Mouse (Mus musculus) MEL (cell line): ENCODE results near the gene Prkar2a. TPM values are rescaled to one million over a fixed set of nuclear protein-coding genes. Genes with fewer than 3 reads are reported as not detected.

Source experiments
- DNase-seq: peaks from one replicate; pipeline ENCODE4 v3.0.0; 2011; ENCODE audit warnings: low read depth, low spot score
- H3K27ac ChIP-seq: 2 replicates; pipeline ENCODE4 v1.5.1; 2012; ENCODE audit warnings: low read depth, mild to moderate bottlenecking, control low read depth, low read length, moderate library complexity; ENCODE audit not compliant: control insufficient read depth
- H3K27me3 ChIP-seq, 2 experiments: fragments of 150-350 bp in 1 of 2; sonication (generic) in 1 of 2; 2 replicates each; pipeline ENCODE4 v1.6.1; 2012; ENCODE audit warnings: low read length in 2 of 2, mild to moderate bottlenecking in 2 of 2, improper control_type of control experiment in 1 of 2, moderate library complexity in 1 of 2; ENCODE audit not compliant: insufficient read depth in 2 of 2, control insufficient read depth in 1 of 2
- H3K36me3 ChIP-seq, 2 experiments: 2 replicates each; pipeline ENCODE4 v1.6.1; 2012 to 2014; ENCODE audit warnings: low read length in 2 of 2, improper control_type of control experiment in 1 of 2, inconsistent platforms in 1 of 2, mild to moderate bottlenecking in 1 of 2; ENCODE audit not compliant: insufficient read depth in 2 of 2, control insufficient read depth in 1 of 2
- H3K4me1 ChIP-seq, 2 experiments: fragments of 150-350 bp in 1 of 2; sonication (generic) in 1 of 2; 2 replicates each; pipeline ENCODE4 v1.6.1; 2012; ENCODE audit warnings: low read length in 2 of 2, improper control_type of control experiment in 1 of 2, mild to moderate bottlenecking in 1 of 2; ENCODE audit not compliant: insufficient read depth in 2 of 2, control insufficient read depth in 1 of 2
- H3K4me3 ChIP-seq, 2 experiments: fragments of 150-350 bp in 1 of 2; sonication (generic) in 1 of 2; 2 replicates each; pipeline ENCODE4 v1.5.1; 2012; ENCODE audit warnings: low read depth in 2 of 2, low read length in 2 of 2, mild to moderate bottlenecking in 2 of 2, moderate library complexity in 2 of 2, control low read depth in 1 of 2, improper control_type of control experiment in 1 of 2; ENCODE audit not compliant: control insufficient read depth in 1 of 2, insufficient read depth in 1 of 2
- H3K79me2 ChIP-seq: 2 replicates; pipeline ENCODE4 v1.6.1; 2012; ENCODE audit warnings: mild to moderate bottlenecking, low read length, moderate library complexity; ENCODE audit not compliant: control insufficient read depth, poor library complexity, insufficient read depth
- H3K9ac ChIP-seq: 2 replicates; pipeline ENCODE4 v1.6.1; 2012; ENCODE audit warnings: low read depth, mild to moderate bottlenecking, control low read depth, low read length, moderate library complexity; ENCODE audit not compliant: control insufficient read depth, poor library complexity, severe bottlenecking
- H3K9me3 ChIP-seq: fragments of 150-350 bp; sonication (generic); replicated peaks from 2 replicates; pipeline ENCODE4 v1.6.1; 2012; ENCODE audit warnings: mild to moderate bottlenecking, low read length, improper control_type of control experiment, moderate library complexity; ENCODE audit not compliant: insufficient read depth
- CTCF ChIP-seq, 3 experiments: IDR thresholded peaks in 2 of 3; conservative IDR thresholded peaks in 1 of 3; 2 replicates each; pipeline ENCODE4 v1.5.1; 2011 to 2012; ENCODE audit warnings: low read length in 3 of 3, low read depth in 2 of 3, mild to moderate bottlenecking in 2 of 3, improper control_type of control experiment in 1 of 3, inconsistent platforms in 1 of 3, mixed read lengths in 1 of 3, moderate library complexity in 1 of 3; ENCODE audit not compliant: control insufficient read depth in 1 of 3, insufficient read depth in 1 of 3, poor library complexity in 1 of 3, severe bottlenecking in 1 of 3
- E2F4 ChIP-seq: IDR thresholded peaks from 2 replicates; pipeline ENCODE4 v1.6.1; 2011; ENCODE audit warnings: low read depth, low read length, improper control_type of control experiment, borderline replicate concordance
- ELF1 ChIP-seq: IDR thresholded peaks from 2 replicates; pipeline ENCODE4 v1.6.1; 2014; ENCODE audit warnings: low read depth, mild to moderate bottlenecking, inconsistent platforms, low read length, improper control_type of control experiment, moderate library complexity
- ETS1 ChIP-seq: IDR thresholded peaks from 2 replicates; pipeline ENCODE4 v1.6.1; 2012; ENCODE audit warnings: low read depth, mild to moderate bottlenecking, inconsistent platforms, low read length, improper control_type of control experiment, moderate library complexity
- JUND ChIP-seq: IDR thresholded peaks from 2 replicates; pipeline ENCODE4 v1.6.1; 2011; ENCODE audit warnings: low read depth, mild to moderate bottlenecking, improper control_type of control experiment, low read length
- MAFK ChIP-seq: IDR thresholded peaks from 2 replicates; pipeline ENCODE4 v1.6.1; 2011; ENCODE audit warnings: low read depth, mild to moderate bottlenecking, low read length, improper control_type of control experiment, borderline replicate concordance
- MAZ ChIP-seq: IDR thresholded peaks from 2 replicates; pipeline ENCODE4 v1.6.1; 2012; ENCODE audit warnings: low read depth, mild to moderate bottlenecking, inconsistent platforms, low read length, improper control_type of control experiment
- RAD21 ChIP-seq: IDR thresholded peaks from 2 replicates; pipeline ENCODE4 v1.6.1; 2011; ENCODE audit warnings: mild to moderate bottlenecking, low read depth, low read length, improper control_type of control experiment
- SIN3A ChIP-seq: IDR thresholded peaks from 2 replicates; pipeline ENCODE4 v1.6.1; 2012; ENCODE audit warnings: low read length, improper control_type of control experiment, inconsistent platforms
- SMC3 ChIP-seq: IDR thresholded peaks from 2 replicates; pipeline ENCODE4 v1.6.1; 2011; ENCODE audit warnings: low read depth, low read length, improper control_type of control experiment
- UBTF ChIP-seq: IDR thresholded peaks from 2 replicates; pipeline ENCODE4 v1.6.1; 2012; ENCODE audit warnings: low read depth, mild to moderate bottlenecking, inconsistent platforms, low read length, improper control_type of control experiment, moderate library complexity, borderline replicate concordance; ENCODE audit not compliant: insufficient read depth
- USF1 ChIP-seq: IDR thresholded peaks from 2 replicates; pipeline ENCODE4 v1.6.1; 2014; ENCODE audit warnings: low read depth, mild to moderate bottlenecking, inconsistent platforms, low read length, improper control_type of control experiment, moderate library complexity
- ZNF384 ChIP-seq: IDR thresholded peaks from 2 replicates; pipeline ENCODE4 v1.6.1; 2012; ENCODE audit warnings: low read depth, mild to moderate bottlenecking, inconsistent platforms, low read length, improper control_type of control experiment
- polyA plus RNA-seq, 2 experiments: library from polyadenylated mRNA; stranded (reverse) in 1 of 2; unstranded in 1 of 2; fragments of >175 nt in 1 of 2; fragments of >200 nt in 1 of 2; gene quantifications; 2 replicates each; pipeline versions ENCODE4 v1.2.1 to v1.2.4; 2012; ENCODE audit warnings: low replicate concordance in 2 of 2, low read depth in 1 of 2; ENCODE audit not compliant: insufficient read length in 2 of 2, insufficient read depth in 1 of 2, missing spikeins in 1 of 2
- total RNA-seq: library from RNA; depleted of rRNA; stranded (reverse); fragments of 300-350 nt; gene quantifications from 2 replicates; pipeline ENCODE4 v1.2.3, GENCODE M21; 2012; rRNA removed

Gene Prkar2a
- total and polyA plus RNA-seq, 3 experiments = 22.4 to 230 (median 87.9) TPM

DNA sequence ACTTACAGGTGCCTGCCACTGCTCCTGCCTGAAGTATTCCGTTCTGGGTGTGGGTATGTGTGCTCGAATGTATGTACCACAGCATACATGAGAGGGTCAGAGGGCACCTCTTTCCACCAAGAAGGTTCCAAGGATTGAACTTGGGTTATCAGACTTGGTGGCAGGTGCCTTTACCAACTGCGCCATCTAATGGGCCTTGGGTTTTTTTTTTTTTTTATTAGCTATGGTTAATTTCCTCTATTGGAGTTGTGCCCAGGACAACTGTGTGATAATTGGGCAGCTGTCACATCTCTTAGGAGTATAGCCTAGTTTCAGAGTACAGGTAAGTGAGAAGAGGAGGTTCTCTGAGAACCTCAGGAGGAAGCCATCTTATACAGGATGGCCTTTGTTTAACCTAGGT, 110.5 kb downstream of the Prkar2a start:
- peaks cover 0 to 3% of the 10 kb centered on the region in 2 experiments; a peak in 3 of 4 replicates for H3K4me1 ChIP-seq
- no peak for DNase-seq
- no peaks in the 10 kb centered on the region for H3K27me3 ChIP-seq
- no peak overlapping the region for H3K27ac ChIP-seq
- H3K9ac ChIP-seq = no peak overlapping the region
- peaks cover 8 to 16% of the 10 kb centered on the region in 2 experiments; a peak in 3 of 4 replicates for H3K36me3 ChIP-seq
- TF ChIP-seq SMC3 (no peak), ETS1 (no peak), MAZ (no peak), JUND (no peak), MAFK (no peak), ELF1 (no peak), CTCF (IDR thresholded peaks at IDR 0.05 in 2 of 3, conservative IDR thresholded peaks at IDR 0.05 in 1 of 3; ENCODE audit: control insufficient read depth in 1 of 3, insufficient read depth in 1 of 3, low read depth in 2 of 3, low read length in 3 of 3, poor library complexity in 1 of 3, severe bottlenecking in 1 of 3) (peak in 1 of 3 experiments; percentile 18; a peak in 1 of 6 replicates), E2F4 (no peak), RAD21 (peak; percentile 10), USF1 (no peak), UBTF (no peak), ZNF384 (peak; percentile 84), SIN3A (no peak)
- H3K79me2 ChIP-seq = peaks cover 10% of the 10 kb centered on the region
- no peak overlapping the region for H3K4me3 ChIP-seq
- no peaks in the 10 kb centered on the region for H3K9me3 ChIP-seq

Other genes with a start within 250 kb of the Prkar2a start
- gene Ccdc71, start 228.8 kb upstream of the Prkar2a start, total RNA-seq = 18.3 and 23.1 TPM in 2 replicates
- gene Ccdc71, start 228.8 kb upstream of the Prkar2a start, polyA plus RNA-seq = 10 to 100 TPM in 1 of 2 experiments, not detected in 1; 39.9 TPM
- 48.0 and 71.9 TPM in 2 replicates for gene Klhdc8b, start 227.7 kb upstream of the Prkar2a start, total RNA-seq
- 10 to 100 TPM; 57.3 to 77.2 TPM for gene Klhdc8b, start 227.7 kb upstream of the Prkar2a start, polyA plus RNA-seq
- gene Lamb2, start 209.6 kb upstream of the Prkar2a start, total RNA-seq = 0.56 and 0.58 TPM in 2 replicates
- under 1 TPM in 1 of 2 experiments, not detected in 1; 0.84 TPM for gene Lamb2, start 209.6 kb upstream of the Prkar2a start, polyA plus RNA-seq
- 69.0 and 76.1 TPM in 2 replicates for gene Usp19, start 198.7 kb upstream of the Prkar2a start, total RNA-seq
- 100 to 1,000 TPM in 1 of 2 experiments, not detected in 1; 162 TPM for gene Usp19, start 198.7 kb upstream of the Prkar2a start, polyA plus RNA-seq
- gene Qars, start 181.6 kb upstream of the Prkar2a start, total RNA-seq = 267 and 286 TPM in 2 replicates
- 100 to 1,000 TPM in 1 of 2 experiments, not detected in 1; 407 TPM for gene Qars, start 181.6 kb upstream of the Prkar2a start, polyA plus RNA-seq
- gene Qrich1, start 172.5 kb upstream of the Prkar2a start, total RNA-seq = 122 and 126 TPM in 2 replicates
- 100 to 1,000 TPM in 1 of 2 experiments, 10 to 100 TPM in 1; 84.5 to 161 TPM for gene Qrich1, start 172.5 kb upstream of the Prkar2a start, polyA plus RNA-seq
- gene Impdh2, start 129.0 kb upstream of the Prkar2a start, total RNA-seq = 488 and 550 TPM in 2 replicates
- 100 to 1,000 TPM in 1 of 2 experiments, not detected in 1; 519 TPM for gene Impdh2, start 129.0 kb upstream of the Prkar2a start, polyA plus RNA-seq
- 38.0 and 42.7 TPM in 2 replicates for gene Ndufaf3, start 121.9 kb upstream of the Prkar2a start, total RNA-seq
- 10 to 100 TPM in 1 of 2 experiments, not detected in 1; 66.8 TPM for gene Ndufaf3, start 121.9 kb upstream of the Prkar2a start, polyA plus RNA-seq
- gene Dalrd3, start 119.4 kb upstream of the Prkar2a start, total RNA-seq = 64.9 and 85.8 TPM in 2 replicates
- gene Dalrd3, start 119.4 kb upstream of the Prkar2a start, polyA plus RNA-seq = 100 to 1,000 TPM in 1 of 2 experiments, not detected in 1; 126 TPM
- gene Wdr6, start 110.6 kb upstream of the Prkar2a start, total RNA-seq = 43.2 and 43.5 TPM in 2 replicates
- 10 to 100 TPM in 1 of 2 experiments, not detected in 1; 44.9 TPM for gene Wdr6, start 110.6 kb upstream of the Prkar2a start, polyA plus RNA-seq
- 0.08 and 0.10 TPM in 2 replicates for gene P4htm, start 91.6 kb upstream of the Prkar2a start, total RNA-seq
- gene P4htm, start 91.6 kb upstream of the Prkar2a start, polyA plus RNA-seq = under 1 TPM in 1 of 2 experiments, not detected in 1; 0.22 TPM
- gene Arih2, start 39.9 kb upstream of the Prkar2a start, total RNA-seq = 55.8 and 59.6 TPM in 2 replicates
- gene Arih2, start 39.9 kb upstream of the Prkar2a start, polyA plus RNA-seq = 10 to 100 TPM in 1 of 2 experiments, not detected in 1; 66.5 TPM
- gene Slc25a20, start 27.2 kb upstream of the Prkar2a start, total RNA-seq = 15.6 and 19.3 TPM in 2 replicates
- 10 to 100 TPM in 1 of 2 experiments, not detected in 1; 24.1 TPM for gene Slc25a20, start 27.2 kb upstream of the Prkar2a start, polyA plus RNA-seq
- 21.3 and 25.1 TPM in 2 replicates for gene Ip6k2, start 94.5 kb downstream of the Prkar2a start, total RNA-seq
- gene Ip6k2, start 94.5 kb downstream of the Prkar2a start, polyA plus RNA-seq = 10 to 100 TPM in 1 of 2 experiments, not detected in 1; 33.7 TPM
- gene Nckipsd, start 119.1 kb downstream of the Prkar2a start, total RNA-seq = 3.9 and 6.6 TPM in 2 replicates
- gene Nckipsd, start 119.1 kb downstream of the Prkar2a start, polyA plus RNA-seq = 10 to 100 TPM in 1 of 2 experiments, not detected in 1; 10.3 TPM
- 0.12 TPM in 1 of 2 replicates, not detected in the other for gene Celsr3, start 137.0 kb downstream of the Prkar2a start, total RNA-seq
- gene Celsr3, start 137.0 kb downstream of the Prkar2a start, polyA plus RNA-seq = under 1 TPM in 1 of 2 experiments, not detected in 1; 0.03 TPM
- gene Slc26a6, start 164.0 kb downstream of the Prkar2a start, total RNA-seq = 8.0 and 8.7 TPM in 2 replicates
- gene Slc26a6, start 164.0 kb downstream of the Prkar2a start, polyA plus RNA-seq = 10 to 100 TPM in 1 of 2 experiments, not detected in 1; 13.2 TPM
- not detected in 2 replicates for gene Tmem89, start 225.3 kb downstream of the Prkar2a start, total RNA-seq
- gene Tmem89, start 225.3 kb downstream of the Prkar2a start, polyA plus RNA-seq = not detected
- 427 and 428 TPM in 2 replicates for gene Uqcrc1, start 247.3 kb downstream of the Prkar2a start, total RNA-seq
- gene Uqcrc1, start 247.3 kb downstream of the Prkar2a start, polyA plus RNA-seq = 100 to 1,000 TPM in 1 of 2 experiments, not detected in 1; 494 TPM